Mouse (Mus musculus) ES-E14 (cell line): ENCODE measurements around the gene Scube3.

Experiments
- CHD2 ChIP-seq: IDR thresholded peaks from 2 replicates; pipeline ENCODE4 v1.6.1; 2014; ENCODE audit warnings: mild to moderate bottlenecking, low read depth, low read length, inconsistent platforms
- HCFC1 ChIP-seq: IDR thresholded peaks from 2 replicates; pipeline ENCODE4 v1.6.1; 2012; ENCODE audit warnings: low read length, inconsistent platforms, borderline replicate concordance; ENCODE audit not compliant: insufficient read depth
- ZC3H11A ChIP-seq: IDR thresholded peaks from 2 replicates; pipeline ENCODE4 v1.6.1; 2012; ENCODE audit warnings: low read depth, mild to moderate bottlenecking, inconsistent platforms, low read length, borderline replicate concordance
- ZNF384 ChIP-seq: IDR thresholded peaks from 2 replicates; pipeline ENCODE4 v1.6.1; 2012; ENCODE audit warnings: low read depth, low read length, inconsistent platforms

DNA sequence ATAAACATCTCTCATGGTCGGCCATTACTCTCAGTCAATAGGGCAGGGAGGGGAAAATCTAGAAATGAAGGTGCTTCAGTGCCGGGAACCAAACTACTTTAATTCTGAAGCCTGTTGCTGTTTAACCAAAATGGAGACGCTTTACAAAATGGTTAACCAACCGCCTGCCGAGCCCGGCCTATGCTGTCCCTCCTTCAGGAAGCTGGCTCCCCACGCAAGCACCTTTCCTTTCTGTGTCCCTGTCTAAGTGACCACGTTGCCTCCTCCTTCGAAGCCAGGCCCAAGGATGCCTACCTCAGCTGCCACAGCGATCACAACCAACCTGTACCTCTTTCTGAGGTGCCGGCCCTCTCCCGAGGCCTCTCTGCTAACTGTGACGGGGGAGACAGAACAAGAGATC, 44.6 kb upstream of the Scube3 start:
- TF ChIP-seq ZC3H11A (no peak), ZNF384 (no peak), CHD2 (no peak), HCFC1 (no peak)
